Mouse (Mus musculus) stomach, postnatal 0 days (tissue): ENCODE data around the gene Il13.

Experiments used
- CTCF ChIP-seq: IDR thresholded peaks from 2 replicates; pipeline ENCODE4 v1.5.1; 2016; ENCODE audit warnings: antibody characterized with exemption, low read depth, mild to moderate bottlenecking, moderate library complexity
- EP300 ChIP-seq: optimal IDR thresholded peaks from 2 replicates; pipeline ENCODE3; 2016; ENCODE audit warnings: antibody characterized with exemption

GRCm38 (mm10) chr11:53635590-53636182 lies 1.2 kb upstream of the Il13 start:
- TF ChIP-seq CTCF (no peak), EP300 (no peak)
